Mouse (Mus musculus): ENCODE results near the gene Ggta1.

DNA sequence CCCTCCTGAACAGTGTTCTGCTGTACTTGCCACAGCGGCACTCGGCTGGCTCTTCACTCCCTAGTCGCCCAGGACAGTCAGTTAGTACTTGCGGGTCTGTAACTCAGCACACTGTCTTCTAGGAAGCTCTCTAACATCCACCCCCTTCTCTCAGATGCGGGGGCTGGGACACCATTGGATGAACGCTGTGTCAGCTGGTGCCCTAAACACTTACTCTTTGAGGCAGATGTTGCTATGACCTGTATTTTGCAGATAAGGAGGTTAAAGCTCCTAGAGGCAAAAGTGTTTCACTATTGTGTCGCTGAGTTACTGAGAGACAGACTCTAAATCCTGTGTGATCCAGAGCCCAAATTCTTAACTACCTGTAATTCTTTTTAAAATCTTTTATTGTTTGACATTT, 36.4 kb upstream of the Ggta1 start:
- TF ChIP-seq CTCF (conservative IDR thresholded peaks at IDR 0.05 in 1 of 2, IDR thresholded peaks at IDR 0.05 in 1 of 2; ENCODE audit: low read depth in 2 of 2, low read length in 2 of 2) (no peak), EP300 (IDR thresholded peaks at IDR 0.05; ENCODE audit: low read length) (no peak)

Data from CH12.LX (cell line).